Comparison of ENCODE assay signal across 12 mouse cellular contexts in genomic region chr7:132245730-132246129, GRCm38 (mm10).
DNase-seq lines count a peak whose midpoint lies in the region; ATAC-seq lines count a peak whose summit lies in the region.
"Had no signal": no experiment of that assay in that cellular context is flagged by ENCODE, and none has a peak within 500 bp of the region (broad histone marks: within the 10 kb centered on the region; RNA-seq: fewer than 3 reads in every experiment).

No protein-coding gene starts in this region.

- no peak overlapping the region for H3K4me2 ChIP-seq in heart, embryonic 16.5 days (ENCODE audit: low read depth, low read length)
- H3K4me2 ChIP-seq in neural tube, embryonic 12.5 days (replicated peaks), result no peak overlapping the region
- H3K4me2 ChIP-seq in neural tube, embryonic 15.5 days, result no peak overlapping the region
- H3K4me2 ChIP-seq: midbrain, embryonic 11.5 days had no signal

- peak overlapping the region; percentile 52 for H3K27ac ChIP-seq in heart, embryonic 16.5 days (ENCODE audit: low read length)
- no peak overlapping the region for H3K27ac ChIP-seq in heart, embryonic 10.5 days
- H3K27ac ChIP-seq in neural tube, embryonic 12.5 days, result no peak overlapping the region
- H3K27ac ChIP-seq in neural tube, embryonic 15.5 days (replicated peaks), result no peak overlapping the region
- H3K27ac ChIP-seq: liver, embryonic 14.5 days had no signal

- no peaks in the 10 kb centered on the region for H3K9me3 ChIP-seq in heart, embryonic 16.5 days (replicated peaks; ENCODE audit: control insufficient read depth, low read length)
- H3K9me3 ChIP-seq in heart, embryonic 10.5 days, result no peaks in the 10 kb centered on the region
- no peaks in the 10 kb centered on the region for H3K9me3 ChIP-seq in neural tube, embryonic 12.5 days
- H3K9me3 ChIP-seq in neural tube, embryonic 15.5 days (replicated peaks), result no peaks in the 10 kb centered on the region

- WGBS in heart, embryonic 16.5 days, result 75% methylated on average over 6 of the region's 6 CpGs
- WGBS in heart, embryonic 10.5 days, result 81% methylated on average over 6 of the region's 6 CpGs
- WGBS in neural tube, embryonic 12.5 days, result 84% methylated on average over 6 of the region's 6 CpGs
- 90% methylated on average over 6 of the region's 6 CpGs for WGBS in neural tube, embryonic 15.5 days

- H3K36me3 ChIP-seq in heart, embryonic 16.5 days (ENCODE audit: control insufficient read depth, insufficient read depth), result no peaks in the 10 kb centered on the region
- H3K36me3 ChIP-seq in heart, embryonic 10.5 days, result no peaks in the 10 kb centered on the region; the same call in 1 of the 2 replicates
- peaks cover 49% of the 10 kb centered on the region for H3K36me3 ChIP-seq in neural tube, embryonic 12.5 days
- peaks cover 7% of the 10 kb centered on the region for H3K36me3 ChIP-seq in neural tube, embryonic 15.5 days

- DNase-seq in heart, embryonic 10.5 days (ENCODE audit: low spot score), result no peak
- peak; percentile 46 to 76 for DNase-seq in kidney, postnatal 25 days
- no peak for DNase-seq in spleen, postnatal 36 days (ENCODE audit: low spot score in 2 of 2)
- DNase-seq in layer of hippocampus, postnatal 10 days (ENCODE audit: low spot score in 2 of 2), result no peak
- DNase-seq: cerebellum, postnatal 25 days; layer of hippocampus, adult 9-11 months; left cerebral cortex, postnatal 4 days had no signal

- peak; percentile 19; the same call in 1 of the 2 replicates for ATAC-seq in heart, embryonic 16.5 days (replicated peaks; ENCODE audit: extremely low read depth, insufficient read depth, low FRiP score)
- ATAC-seq in neural tube, embryonic 12.5 days (ENCODE audit: low FRiP score, low read depth), result no peak
- no peak for ATAC-seq in neural tube, embryonic 15.5 days (ENCODE audit: low FRiP score)

- H3K4me1 ChIP-seq in heart, embryonic 16.5 days (ENCODE audit: control insufficient read depth, insufficient read depth, low read length), result peaks cover 3% of the 10 kb centered on the region; the same call in 1 of the 2 replicates
- peaks cover 20% of the 10 kb centered on the region for H3K4me1 ChIP-seq in heart, embryonic 10.5 days
- H3K4me1 ChIP-seq in neural tube, embryonic 12.5 days, result peaks cover 38% of the 10 kb centered on the region
- H3K4me1 ChIP-seq in neural tube, embryonic 15.5 days, result peaks cover 23% of the 10 kb centered on the region

- H3K4me3 ChIP-seq in heart, embryonic 16.5 days (ENCODE audit: low read length), result no peak overlapping the region
- no peak overlapping the region for H3K4me3 ChIP-seq in heart, embryonic 10.5 days
- no peak overlapping the region for H3K4me3 ChIP-seq in neural tube, embryonic 12.5 days
- no peak overlapping the region for H3K4me3 ChIP-seq in neural tube, embryonic 15.5 days (replicated peaks)

- no peaks in the 10 kb centered on the region for H3K27me3 ChIP-seq in heart, embryonic 16.5 days (ENCODE audit: control insufficient read depth, insufficient read depth, low read length)
- H3K27me3 ChIP-seq in heart, embryonic 10.5 days (ENCODE audit: insufficient read depth, poor library complexity, severe bottlenecking), result 0 out of 2 replicates have a peak, but pooled peaks cover 11% of the 10 kb centered on the region
- no peaks in the 10 kb centered on the region for H3K27me3 ChIP-seq in neural tube, embryonic 12.5 days (replicated peaks)
- no peaks in the 10 kb centered on the region for H3K27me3 ChIP-seq in neural tube, embryonic 15.5 days (replicated peaks)

- H3K9ac ChIP-seq in heart, embryonic 16.5 days (ENCODE audit: low read length), result no peak overlapping the region
- H3K9ac ChIP-seq in neural tube, embryonic 12.5 days, result 0 out of 2 replicates have a peak overlapping the region, but pooled peaks have one; percentile 8
- no peak overlapping the region for H3K9ac ChIP-seq in neural tube, embryonic 15.5 days (replicated peaks)
- H3K9ac ChIP-seq: liver, embryonic 14.5 days had no signal

Comparison
In these comparisons a context has a peak if more than half of its experiments do, and no peak if none do; other contexts are left out.
1. DNase-seq: peak in kidney, postnatal 25 days (2 of 2); none in heart, embryonic 10.5 days (single experiment), spleen, postnatal 36 days (0 of 2) and layer of hippocampus, postnatal 10 days (0 of 2).